Mouse (Mus musculus): ENCODE data around the gene Cyp2d11.
A peak's percentile ranks its signal among the peaks of the same experiment; 100 is the strongest.

The Cyp2d11 gene

DNA sequence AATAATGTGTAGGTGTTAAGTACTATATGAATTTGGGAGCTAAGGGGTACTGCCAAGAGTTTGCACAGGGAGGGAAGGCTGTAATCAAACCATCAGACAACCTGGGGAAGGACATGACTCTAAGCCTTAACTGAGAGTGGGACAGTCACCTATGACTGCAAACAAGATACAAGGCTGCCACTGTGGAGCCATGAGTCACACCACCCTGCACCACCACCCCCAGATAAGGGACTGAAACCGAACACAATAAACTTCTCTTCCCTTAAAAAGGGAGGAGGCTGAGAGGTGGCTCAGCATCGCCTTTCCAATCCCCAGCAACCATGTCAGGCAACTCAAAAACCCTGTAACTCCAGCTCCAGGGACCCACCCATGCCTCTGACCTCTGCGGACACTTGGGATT is 42.3 kb downstream of the Cyp2d11 start:
- no peak for DNase-seq (ENCODE audit: low spot score)

- DNase-seq (ENCODE audit: low spot score): no peak
These were observed 43.5 kb downstream of the Cyp2d11 start for GRCm38 (mm10) chr15:82350349-82350748.

- no peak for DNase-seq (ENCODE audit: low spot score)
These were observed 44.9 kb downstream of the Cyp2d11 start for GRCm38 (mm10) chr15:82348999-82349341.

- no peak for DNase-seq (ENCODE audit: low spot score)
These were observed 45.4 kb downstream of the Cyp2d11 start for GRCm38 (mm10) chr15:82348258-82348998.

DNA sequence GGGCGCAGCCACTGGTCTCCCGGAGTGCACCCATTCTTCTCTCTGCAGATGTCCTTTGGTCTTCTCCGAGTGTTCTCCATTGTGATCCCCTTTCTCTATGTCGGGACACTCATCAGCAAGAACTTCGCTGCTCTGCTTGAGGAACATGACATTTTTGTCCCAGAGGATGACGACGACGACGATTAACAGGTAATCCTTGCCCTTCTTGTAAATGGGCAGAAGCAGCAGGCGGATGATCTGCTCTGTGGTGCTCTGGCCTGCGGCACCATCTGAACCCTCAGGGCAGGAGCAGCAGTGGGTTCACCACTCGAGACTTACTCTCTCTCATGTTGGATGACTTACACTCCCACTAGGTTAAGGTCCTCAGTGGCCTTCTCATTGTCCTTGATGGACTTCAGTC is 46.0 kb downstream of the Cyp2d11 start:
- no peak for DNase-seq (ENCODE audit: low spot score)

DNA sequence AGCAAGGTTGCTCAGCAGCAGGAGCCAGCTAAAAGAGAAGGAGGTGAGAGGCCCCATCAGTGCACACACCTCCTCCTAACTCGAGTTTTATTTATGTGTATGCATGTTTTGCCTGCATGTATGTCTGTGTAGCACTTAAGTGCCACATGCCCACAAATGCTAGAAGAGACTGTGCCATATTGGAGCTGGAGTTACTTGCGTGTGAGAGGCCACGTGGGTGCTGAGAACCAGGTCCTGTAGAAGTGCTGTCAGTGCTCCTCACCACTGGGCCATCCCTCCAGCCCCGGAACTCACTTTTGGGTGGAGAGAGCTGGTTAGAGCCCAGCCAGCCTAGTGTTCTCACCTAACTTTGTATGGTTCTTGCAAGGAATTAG is 46.5 kb downstream of the Cyp2d11 start:
- DNase-seq (ENCODE audit: low spot score): no peak

- DNase-seq (ENCODE audit: low spot score): no peak
These were observed 47.1 kb downstream of the Cyp2d11 start for GRCm38 (mm10) chr15:82346580-82347302.

DNA sequence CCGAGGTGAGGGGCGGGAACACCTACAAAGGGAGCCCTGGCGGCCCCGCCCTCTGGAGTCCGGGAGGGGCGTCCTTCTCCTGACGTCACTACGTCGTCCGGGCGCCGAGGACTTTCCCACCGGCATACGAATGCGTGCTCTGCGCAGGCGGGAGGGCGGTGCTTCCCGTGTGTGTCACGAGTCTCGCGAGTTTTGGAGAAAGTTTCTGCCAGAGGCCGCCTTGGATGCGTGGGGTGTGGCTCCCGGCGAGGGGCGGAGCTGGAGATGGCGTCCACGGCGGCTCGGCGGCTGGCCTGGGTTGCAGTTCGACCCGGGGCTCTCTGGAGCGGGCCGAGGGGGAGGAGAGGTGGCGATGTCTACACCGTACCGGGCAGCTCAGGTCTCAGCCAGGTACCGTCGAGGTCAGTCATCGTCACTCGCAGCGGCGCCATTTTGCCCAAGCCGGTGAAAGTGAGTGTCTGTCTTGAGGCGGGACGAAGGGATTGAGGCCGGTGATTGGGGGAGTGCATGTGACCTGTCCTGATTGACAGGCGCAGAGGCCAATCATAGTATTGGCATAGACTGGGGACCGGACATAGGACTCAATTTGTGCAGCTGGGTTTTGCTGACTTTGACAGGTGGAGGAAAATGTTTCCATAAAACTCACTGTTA is 47.9 kb downstream of the Cyp2d11 start:
- DNase-seq (ENCODE audit: low spot score): peak; percentile 99

- peak; percentile 27 for DNase-seq (ENCODE audit: low spot score)
These were observed 48.9 kb downstream of the Cyp2d11 start for GRCm38 (mm10) chr15:82344971-82345370.

GRCm38 (mm10) chr15:82343368-82344287 is 50.2 kb downstream of the Cyp2d11 start:
- no peak for DNase-seq (ENCODE audit: low spot score)

- DNase-seq (ENCODE audit: low spot score): peak; percentile 41
These were observed 51.3 kb downstream of the Cyp2d11 start for GRCm38 (mm10) chr15:82342543-82342935.

GRCm38 (mm10) chr15:82341675-82342542 is 51.9 kb downstream of the Cyp2d11 start:
- DNase-seq (ENCODE audit: low spot score): peak; percentile 94

DNA sequence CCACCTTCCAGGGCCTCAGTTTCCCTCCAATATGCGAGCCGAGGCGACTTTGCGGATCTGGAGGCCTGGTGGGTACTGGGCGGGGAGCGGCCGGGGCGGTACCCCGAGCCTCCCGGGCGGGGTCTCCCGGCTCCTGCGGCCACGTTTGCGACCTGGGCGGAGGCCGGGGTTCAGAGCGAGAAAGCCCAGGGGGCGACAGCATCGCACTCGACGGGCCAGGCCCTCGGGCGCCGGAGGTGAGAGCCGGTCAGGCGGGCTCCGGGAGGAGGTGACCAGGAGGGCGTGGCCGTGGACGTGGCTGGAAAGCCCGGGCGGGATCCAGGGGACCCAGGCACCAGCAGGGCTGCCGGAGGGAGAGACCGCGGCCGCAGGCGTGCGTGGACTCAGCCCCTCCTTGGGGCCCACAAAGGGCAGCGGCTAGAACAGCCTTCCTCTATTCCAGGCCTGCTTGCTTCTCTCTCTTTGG is 52.8 kb downstream of the Cyp2d11 start:
- DNase-seq (ENCODE audit: low spot score): peak; percentile 72

GRCm38 (mm10) chr15:82340414-82341035 is 53.3 kb downstream of the Cyp2d11 start:
- DNase-seq (ENCODE audit: low spot score): peak; percentile 71

GRCm38 (mm10) chr15:82339634-82340254 is 54.1 kb downstream of the Cyp2d11 start:
- DNase-seq (ENCODE audit: low spot score): peak; percentile 40

Measured in c-Kit-positive CD71-positive TER-119-positive erythroid progenitor cells, embryonic 14.5 days (primary cell).